Mouse (Mus musculus) left cerebral cortex, postnatal 25 days (tissue): ENCODE measurements at regions not wholly inside any gene's neighbourhood (a gene's known extent, or its start where the extent isn't known, plus 50 kb on each side); places are given as distances from the start of the nearest gene placed in this dataset.

Source experiments
- DNase-seq, 2 experiments: peaks; one replicate each; pipeline ENCODE4 v3.0.0; 2022; ENCODE audit warnings: low spot score in 2 of 2, mixed read lengths in 1 of 2
- intact Hi-C: fragments of 180-260 bp; cut with DNase I; formaldehyde crosslinking; loops from one replicate; pipeline ENCODE4 v1.15.1; 2025

DNA sequence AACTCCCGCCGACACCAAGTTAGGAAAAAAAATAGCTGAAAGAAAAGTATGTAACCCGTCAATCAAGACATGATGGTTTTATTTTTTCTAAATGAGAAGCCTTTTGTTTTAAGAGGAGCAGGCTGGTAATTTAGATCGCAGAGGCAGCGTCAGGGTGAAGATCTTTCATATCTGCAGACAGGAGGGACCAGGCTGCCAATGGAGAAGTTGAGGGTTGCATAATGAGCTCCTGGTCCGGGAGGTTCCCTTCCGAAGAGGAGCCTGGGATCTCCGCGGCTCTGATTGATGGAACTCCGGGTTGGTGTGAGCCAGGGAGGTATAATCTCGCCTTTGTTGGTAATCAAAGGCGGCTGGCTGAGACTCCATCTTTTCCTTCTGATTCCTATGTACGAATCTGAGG is 168.8 kb upstream of the Mvb12b start:
- intact Hi-C loops: no loop called here
- DNase-seq: no peak

DNA sequence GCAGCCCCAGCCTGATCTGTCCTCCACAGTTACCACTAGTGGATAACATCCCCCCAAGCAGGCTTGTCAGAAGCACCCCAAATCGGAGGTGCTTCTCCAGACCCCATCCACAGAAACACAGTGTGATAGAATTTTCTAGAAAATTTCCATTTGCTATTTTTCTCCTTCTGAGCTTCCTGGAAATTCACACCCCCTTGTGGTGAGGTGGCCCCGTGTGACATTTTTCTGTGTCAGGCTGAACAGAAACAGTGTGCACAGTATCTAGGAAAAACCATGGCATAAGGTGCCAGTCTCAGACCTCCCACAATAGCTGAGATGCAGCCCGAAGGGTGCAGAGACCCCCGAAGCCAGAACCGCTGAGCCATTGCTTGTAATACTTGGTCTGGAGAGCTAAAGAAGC is 155.3 kb upstream of the Mvb12b start:
- DNase-seq: no peak
- intact Hi-C loops: no loop called here

DNA sequence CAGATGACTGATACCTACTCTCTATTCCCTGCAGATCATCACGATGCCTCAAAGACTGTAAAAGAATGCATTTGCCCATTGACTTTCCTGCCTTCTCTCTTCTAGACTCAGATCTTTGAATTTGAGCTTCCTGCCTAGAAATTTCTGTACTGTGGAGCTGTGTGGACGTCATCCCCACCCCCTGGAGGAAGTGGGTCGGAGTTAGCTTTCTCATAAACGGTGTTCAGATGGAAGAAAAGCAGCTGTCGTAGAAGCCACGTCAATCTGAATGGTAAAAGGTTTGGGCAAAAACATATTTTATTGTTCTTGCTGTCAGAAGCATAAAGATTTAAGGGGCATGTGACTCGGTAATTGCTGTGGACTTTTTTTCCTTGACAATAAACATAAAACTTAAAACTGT is 154.6 kb upstream of the Mvb12b start:
- no peak for DNase-seq
- intact Hi-C loops: no loop called here

DNA sequence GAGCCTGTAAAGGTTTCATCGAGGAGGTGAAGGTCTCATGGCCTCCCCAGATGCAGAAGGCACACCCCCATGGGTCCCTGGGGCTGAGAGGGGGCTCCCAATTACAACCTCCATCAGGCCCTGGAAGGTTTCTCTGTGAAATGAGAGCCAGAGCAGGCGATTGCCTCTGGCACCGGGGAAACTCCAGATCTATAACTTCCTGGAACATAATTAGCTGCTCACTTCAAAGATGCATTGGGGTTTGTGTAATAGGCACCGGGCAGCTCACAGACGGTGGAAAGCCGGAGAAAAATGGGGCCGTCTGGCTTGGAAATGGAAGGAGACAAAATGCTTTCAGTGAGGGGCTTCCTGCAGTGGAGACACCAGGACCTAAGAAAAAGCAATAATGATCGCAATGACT is 151.2 kb upstream of the Mvb12b start:
- no peak for DNase-seq
- intact Hi-C loops: no loop called here

DNA sequence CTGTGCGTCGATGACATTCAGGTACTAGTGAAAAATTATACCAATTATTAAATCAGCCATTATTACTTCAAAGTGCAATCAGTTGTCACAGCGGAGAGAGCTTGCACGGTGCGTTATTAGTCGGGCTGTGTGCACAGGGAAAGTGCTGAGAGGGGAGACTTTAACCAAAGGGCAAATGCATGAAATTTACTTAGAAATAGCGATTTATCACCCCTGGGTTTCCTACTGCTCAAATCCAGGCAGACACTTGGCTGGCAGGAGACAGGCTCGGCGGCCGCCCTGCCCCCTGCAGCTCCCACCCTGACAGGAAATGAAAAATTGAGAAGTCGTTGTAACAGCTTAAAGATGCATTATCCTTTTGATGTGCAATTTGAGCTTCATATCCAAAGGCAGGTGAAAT is 145.5 kb upstream of the Mvb12b start:
- no peak for DNase-seq
- intact Hi-C loops: no loop called here

DNA sequence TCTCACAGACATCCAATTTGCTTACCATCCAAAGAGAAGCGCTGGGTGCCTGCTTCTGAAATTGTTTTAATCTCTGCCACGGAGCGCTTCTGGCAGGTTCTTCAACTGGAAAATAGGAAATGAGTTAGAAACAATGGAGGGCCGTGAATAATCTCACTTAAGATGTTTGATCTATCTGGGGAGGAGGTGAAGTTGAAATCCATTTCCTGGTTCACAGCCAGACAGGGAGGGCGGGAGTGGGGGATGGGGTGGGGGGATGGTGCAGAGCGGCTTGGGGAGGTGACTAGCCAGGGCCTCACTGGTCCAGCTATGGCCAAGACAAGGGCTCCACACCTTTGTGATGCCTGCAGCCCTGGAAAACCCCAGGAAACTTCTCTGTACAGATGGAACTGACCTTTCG is 143.7 kb upstream of the Mvb12b start:
- intact Hi-C loops: no loop called here

DNA sequence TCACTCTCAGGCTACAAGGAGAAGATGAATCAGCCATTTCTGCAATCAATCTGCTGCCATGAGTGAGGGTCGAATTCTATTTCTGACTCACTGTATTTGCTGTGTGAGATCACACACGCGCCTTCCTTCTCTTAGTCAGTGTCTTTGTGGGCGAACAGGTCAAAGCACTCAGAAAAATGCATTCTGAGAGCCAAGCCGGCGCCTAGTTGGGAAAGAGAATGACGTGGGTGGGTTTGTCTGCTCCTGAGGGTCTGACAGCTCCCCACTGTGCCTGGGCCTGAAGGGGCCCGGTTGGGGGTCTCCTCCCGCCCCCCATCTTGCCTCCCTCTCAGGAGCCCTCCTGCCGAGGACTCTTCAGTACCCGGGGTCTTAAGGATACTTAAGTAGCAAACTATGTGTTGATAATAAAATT is 143.3 kb upstream of the Mvb12b start:
- no peak for DNase-seq
- intact Hi-C loops: no loop called here

More for the DNA sequence above, 143.7 kb upstream of the Mvb12b start:
- DNase-seq: no peak

DNA sequence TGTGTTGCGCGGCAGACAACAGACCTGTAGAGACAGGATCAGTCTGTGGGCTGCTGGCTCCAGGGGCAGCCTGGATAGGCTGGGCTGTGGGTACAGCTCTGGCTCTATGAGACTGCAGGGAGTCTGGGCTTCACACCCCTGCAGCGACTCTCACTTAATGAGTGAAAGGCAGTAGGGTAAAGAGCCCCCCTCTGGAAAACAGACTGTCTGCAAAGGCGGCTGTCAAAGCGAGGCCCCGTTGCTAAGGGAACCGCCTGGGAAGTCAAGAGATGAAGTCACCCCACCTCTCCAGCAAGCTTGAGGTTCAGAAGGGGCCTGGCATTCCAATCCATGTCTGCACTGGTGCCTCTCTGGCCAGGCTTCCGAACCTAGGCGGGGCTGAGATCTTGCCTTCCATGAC is 139.7 kb upstream of the Mvb12b start:
- no peak for DNase-seq

DNA sequence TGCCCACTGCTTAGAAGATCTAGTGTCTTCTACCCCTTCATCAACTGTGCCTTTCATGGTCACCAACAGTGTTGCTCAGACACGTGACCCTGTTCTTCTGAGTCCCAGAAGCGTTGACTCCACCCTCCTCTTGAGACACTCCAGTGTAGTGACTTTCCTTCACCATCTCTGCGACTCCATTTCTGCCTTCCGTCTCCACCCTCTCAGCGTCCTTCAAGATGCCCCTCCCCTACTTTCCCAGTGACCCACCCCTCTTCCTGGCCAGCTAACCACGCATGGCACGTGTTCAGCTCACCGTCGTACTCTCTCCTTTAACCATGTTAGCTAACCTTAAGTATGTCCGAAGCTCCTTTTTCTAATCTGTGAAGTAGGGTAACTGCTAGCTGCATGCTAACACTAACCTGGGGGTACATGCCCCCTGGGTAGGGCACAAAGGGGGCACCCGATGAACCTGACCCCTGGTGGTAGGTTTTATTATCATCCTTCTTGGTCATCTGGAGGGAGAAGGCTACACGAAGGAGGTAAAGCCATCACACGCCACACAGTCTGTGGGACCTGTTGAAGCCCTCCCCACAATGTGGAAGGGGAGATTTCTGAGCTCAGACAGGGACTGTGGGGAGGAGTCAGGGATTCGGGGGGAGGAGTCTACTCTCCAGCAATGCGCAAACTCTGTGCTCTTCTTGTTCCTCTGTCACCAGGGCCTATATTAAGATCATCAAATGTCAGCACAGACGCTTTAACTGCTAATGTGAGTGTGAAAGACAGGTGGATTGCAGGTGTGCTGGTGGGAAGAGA is 139.0 kb upstream of the Mvb12b start:
- intact Hi-C loops: loop anchor here (5.0 kb wide), 1 partner anchor 491 kb away; no protein-coding TSS in a partner anchor
- no peak for DNase-seq

More for the DNA sequence above, 139.7 kb upstream of the Mvb12b start:
- intact Hi-C loops: loop anchor here (5.0 kb wide), 1 partner anchor 490 kb away; no protein-coding TSS in a partner anchor

DNA sequence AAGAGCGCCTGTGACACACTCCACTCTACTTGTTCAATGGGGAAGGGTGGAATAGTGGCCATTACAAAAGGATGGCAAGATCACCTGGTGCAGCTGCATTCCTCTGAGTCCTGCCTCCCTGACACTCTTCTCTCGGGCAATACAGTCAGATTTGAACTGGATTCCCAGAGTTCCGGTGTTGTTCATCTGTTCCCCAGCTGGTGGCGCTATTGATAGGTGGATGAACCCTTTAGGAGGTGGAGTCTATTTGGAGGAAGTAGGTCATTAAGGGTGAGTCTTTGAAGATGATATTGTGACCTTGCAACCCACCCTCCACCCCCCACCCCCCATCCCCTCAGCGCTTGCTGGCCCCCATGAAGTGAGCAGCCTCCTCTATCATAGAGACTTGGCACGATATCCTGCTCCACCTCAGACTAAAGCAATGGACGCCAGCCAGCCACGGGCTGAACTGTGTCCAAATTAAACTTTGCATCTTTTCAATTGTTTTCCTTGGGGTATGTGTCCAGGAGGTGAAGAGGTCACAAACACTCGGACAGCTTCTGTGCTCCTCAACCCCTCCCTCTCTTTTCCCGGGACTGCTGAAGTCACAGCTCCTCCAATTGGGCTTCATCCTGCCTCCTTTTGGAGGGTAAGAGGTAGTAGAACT is 138.1 kb upstream of the Mvb12b start:
- intact Hi-C loops: loop anchor here (5.0 kb wide), 1 partner anchor 491 kb away; no protein-coding TSS in a partner anchor
- DNase-seq: peak in 1 of 2 experiments; percentile 12

DNA sequence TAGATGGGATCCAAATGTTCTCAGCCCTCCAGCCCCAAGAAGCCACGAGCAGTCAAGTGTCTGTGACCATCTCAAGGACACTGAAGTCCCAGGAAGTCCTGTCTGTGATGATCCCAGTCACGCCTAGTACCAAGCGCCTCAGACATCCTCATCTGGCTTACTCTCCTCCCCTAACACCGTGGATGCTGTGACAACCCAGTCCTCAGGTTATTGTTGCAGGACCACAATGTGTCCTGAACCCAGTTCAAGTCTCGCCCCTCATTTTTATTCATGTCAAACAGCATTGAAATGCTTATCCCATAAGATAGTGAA is 129.4 kb upstream of the Mvb12b start:
- intact Hi-C loops: no loop called here
- no peak for DNase-seq

DNA sequence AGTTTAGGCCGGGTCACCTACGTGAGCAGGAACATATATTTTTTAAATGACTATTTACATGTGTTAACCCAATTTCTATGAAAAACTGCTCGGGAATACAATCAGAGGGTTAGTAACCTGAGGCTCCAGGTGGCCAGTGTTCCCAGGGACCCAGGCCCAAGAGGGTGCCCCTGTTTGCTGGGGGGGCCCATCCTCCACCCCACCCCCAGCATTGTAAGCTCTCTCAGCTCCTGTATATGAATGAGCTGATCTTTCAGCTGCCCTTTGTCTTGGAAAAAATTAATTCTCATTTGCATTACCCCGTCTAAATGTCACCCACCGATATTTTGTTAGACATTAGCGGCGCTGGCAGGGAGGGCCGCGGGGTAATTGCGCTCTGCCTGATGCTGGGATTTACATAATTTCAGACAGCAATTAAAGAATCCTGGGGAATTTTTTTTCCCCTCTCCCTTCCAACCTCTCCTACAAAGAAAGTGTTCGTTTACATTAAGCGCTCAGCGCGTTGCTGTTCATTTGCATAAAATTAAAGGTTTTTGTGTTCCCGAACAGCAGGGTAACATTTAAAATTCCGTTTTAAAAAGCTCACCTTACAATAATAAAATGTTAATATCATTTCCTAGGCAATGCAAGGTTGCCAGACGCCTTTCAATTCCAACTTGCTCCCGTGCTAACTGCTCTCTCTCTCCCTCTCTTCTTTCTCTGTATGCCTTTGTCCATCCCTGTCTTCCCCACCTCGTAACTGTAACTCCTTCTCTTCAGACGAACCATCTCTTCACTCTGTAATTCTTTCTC is 128.8 kb upstream of the Mvb12b start:
- intact Hi-C loops: no loop called here
- DNase-seq: no peak

DNA sequence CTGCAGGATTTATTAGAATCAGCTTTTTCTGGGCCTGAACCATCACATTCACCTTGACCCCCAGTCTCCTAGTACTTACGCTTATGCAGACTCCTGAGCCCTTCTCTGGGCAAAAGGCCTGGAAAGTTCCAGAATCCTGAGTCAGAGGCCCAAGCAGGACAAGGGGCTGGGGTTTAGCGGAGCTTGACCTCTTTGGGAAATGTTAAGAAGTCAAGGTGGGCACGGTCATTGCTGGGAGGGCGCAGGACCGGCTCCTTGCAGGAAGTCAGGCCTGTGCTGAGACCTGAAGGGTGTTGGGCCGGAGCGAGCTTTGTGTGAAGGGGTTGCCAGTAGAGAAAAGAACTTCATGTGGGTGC is 127.9 kb upstream of the Mvb12b start:
- DNase-seq: no peak
- intact Hi-C loops: no loop called here

DNA sequence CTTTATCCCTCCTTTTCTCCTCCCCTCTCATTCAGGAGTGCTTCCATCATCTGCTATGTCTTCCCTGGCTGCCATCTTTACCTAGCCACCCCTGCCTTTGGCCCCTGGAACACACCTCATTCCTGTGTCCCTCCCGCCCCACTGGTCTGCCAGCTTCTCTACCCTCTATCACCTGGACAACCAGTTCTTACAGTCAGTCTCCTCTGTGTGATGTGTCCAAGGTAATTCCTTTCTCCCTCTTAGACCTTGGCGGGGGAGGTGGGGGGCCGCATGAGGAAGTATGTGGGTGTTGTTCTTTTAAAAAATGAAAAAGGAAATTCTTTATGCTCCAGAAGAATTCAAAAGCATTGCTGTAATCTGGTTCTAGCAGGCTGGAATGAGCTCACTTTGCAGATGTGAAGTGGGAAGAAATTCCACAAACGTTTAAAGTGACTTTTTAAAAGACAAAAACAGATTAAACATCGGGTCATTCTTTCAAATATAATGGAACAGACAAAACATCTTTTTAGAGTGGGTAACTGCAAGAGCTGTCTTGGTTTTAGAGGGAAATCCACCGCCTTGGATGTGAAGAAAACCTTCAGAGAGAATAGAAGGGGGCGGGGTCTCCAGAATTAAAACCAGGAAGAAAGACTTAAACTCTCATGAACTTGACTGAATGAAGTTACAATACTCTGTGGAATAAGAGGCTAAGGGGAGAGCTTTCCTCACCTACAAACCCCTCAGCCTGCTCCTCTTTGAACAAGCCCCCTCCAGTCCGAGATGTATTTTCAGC is 127.3 kb upstream of the Mvb12b start:
- DNase-seq: peak in 1 of 2 experiments; percentile 9
- intact Hi-C loops: no loop called here

DNA sequence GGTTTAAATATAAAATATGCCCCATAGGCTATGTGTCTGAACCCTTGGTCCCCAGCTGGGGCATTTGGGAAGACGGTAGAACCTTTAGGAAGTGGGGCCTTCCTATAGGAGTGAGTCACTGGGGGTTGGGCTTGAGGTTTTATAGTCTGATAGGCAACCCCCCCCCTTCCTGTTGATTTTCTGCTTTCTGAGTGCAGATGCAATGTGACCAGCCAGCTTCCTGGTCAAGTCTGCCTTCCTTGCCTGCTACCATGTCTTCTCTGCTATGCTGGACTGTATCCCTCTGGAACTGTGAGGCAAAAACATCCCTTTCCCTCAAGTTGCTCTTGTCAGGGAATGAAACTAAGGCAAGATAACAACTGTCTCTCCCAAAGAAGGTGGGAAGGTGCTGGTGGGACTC is 122.4 kb upstream of the Mvb12b start:
- no peak for DNase-seq
- intact Hi-C loops: no loop called here

DNA sequence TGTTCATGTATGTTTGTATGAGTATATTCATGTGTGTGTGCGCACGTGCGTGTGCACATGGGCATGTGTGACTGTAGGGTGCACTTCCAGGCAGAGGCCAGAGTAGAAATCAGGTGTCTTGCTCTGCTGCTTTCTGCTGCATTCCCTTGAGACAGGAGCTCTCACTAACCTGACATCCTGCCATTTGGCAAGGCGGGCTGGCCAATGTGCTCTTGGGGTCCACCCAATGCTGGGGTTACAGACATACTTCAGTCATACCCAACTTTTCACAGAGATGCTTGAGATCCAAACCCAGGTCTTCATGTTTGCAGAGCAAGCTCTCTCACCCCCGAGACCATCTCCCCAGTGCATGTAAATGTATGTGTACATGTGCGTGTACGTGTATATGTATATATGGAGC is 120.2 kb upstream of the Mvb12b start:
- intact Hi-C loops: no loop called here
- no peak for DNase-seq

DNA sequence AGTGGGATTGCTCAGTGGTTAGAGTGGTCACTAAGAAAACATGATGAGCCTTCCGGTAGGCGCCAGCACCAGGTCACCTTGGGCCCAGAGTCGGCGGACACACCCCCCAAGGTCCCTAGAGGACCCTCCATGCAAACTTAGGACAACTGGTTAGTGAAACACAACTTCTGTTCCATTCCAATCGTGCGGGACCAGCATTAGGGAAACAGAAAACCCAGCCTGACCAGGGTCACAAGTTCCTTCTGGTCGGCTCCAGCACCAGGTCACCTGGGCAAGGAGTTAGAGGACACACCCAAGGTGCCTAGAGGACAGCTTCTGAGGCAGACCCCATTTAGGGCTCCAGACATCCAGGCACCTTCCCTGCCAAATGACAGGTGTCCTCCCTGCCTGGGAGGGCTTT is 109.4 kb upstream of the Mvb12b start:
- intact Hi-C loops: no loop called here
- no peak for DNase-seq

DNA sequence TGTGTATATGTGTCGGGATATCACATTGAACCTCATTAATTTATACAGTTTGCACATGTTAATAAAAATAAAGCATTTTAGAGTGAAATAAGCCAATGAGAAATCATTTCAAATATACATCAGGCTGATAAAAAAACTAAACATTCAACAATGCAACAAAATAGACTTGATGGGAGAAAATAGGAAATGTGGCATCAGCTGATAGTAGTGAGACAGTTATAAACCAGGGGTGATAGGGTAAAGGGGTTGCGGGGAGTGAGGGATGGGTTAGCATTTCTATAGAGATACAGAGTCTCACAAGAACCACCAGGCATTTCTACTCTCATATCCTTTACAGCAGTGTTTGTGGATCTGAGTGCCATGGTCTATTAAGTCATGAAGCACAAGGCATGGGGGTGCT is 108.6 kb upstream of the Mvb12b start:
- intact Hi-C loops: no loop called here
- no peak for DNase-seq

DNA sequence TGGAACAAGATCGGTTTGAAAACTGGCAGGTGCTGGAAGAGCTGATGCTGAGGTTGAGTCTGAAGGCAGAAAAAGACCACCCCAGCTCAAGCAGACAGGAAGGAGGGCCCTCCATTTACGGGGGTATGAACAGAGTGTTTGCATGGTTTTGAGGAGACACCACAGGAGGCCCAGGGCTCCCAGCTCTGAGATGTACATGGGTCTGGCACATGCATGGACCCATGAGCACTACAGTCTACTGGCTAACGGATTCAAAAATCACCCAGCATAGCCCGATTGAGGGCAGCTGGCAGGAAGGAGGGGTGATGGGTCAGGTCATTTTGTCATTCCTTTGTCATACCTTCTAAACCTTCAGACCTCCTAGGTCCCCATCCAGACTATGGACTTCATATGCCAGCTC is 103.6 kb upstream of the Mvb12b start:
- intact Hi-C loops: no loop called here
- no peak for DNase-seq

DNA sequence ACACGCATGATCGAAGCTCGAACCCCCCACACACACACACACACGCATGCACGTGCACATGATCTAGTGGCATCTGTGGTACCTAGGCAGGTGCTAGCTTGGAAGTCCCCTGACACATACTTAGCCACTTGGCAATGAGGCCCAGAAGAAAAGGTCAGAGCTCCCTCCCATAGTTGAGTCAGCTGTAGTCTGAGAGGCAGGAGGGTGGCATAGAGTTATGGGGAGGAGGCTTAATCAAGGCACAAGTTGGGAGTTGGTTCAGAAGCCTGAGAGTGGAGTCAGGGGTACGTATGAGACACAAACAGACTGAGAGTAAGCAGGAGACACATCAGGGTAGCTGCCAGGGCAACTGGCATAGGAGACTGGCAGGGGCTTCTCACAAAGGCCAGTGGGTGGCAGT is 103.0 kb upstream of the Mvb12b start:
- intact Hi-C loops: no loop called here
- no peak for DNase-seq
